Mouse (Mus musculus) kidney, embryonic 16.5 days (tissue): ENCODE measurements at regions not wholly inside any gene's neighbourhood (a gene's known extent, or its start where the extent isn't known, plus 50 kb on each side); places are given as distances from the start of the nearest gene placed in this dataset.
A peak's percentile ranks its signal among the peaks of the same experiment; 100 is the strongest.

Source experiments
- ATAC-seq: fragments of 200-750 bp; cut with Nextera tagmentation; 2 replicates; pipeline ENCODE4 v1.8.0; 2017; ENCODE audit warnings: moderate TSS enrichment; ENCODE audit not compliant: low FRiP score, low TSS enrichment
- H3K27ac ChIP-seq: fragments of 300-500 bp; sonication (generic); 2 replicates; pipeline ENCODE4 v1.5.1; 2014; ENCODE audit warnings: low read length
- H3K27me3 ChIP-seq: fragments of 300-500 bp; sonication (generic); 2 replicates; pipeline ENCODE4 v1.6.1; 2014; ENCODE audit warnings: low read length, control low read depth, mixed read lengths; ENCODE audit not compliant: insufficient read depth
- H3K36me3 ChIP-seq: fragments of 300-500 bp; sonication (generic); 2 replicates; pipeline ENCODE4 v1.6.1; 2014; ENCODE audit warnings: low read length, control low read depth, mixed read lengths; ENCODE audit not compliant: insufficient read depth
- H3K4me1 ChIP-seq: fragments of 300-500 bp; sonication (generic); 2 replicates; pipeline ENCODE4 v1.6.1; 2014; ENCODE audit warnings: low read length, control low read depth, mixed read lengths; ENCODE audit not compliant: insufficient read depth
- H3K4me2 ChIP-seq: fragments of 300-500 bp; sonication (generic); replicated peaks from 2 replicates; pipeline ENCODE4 v1.6.1; 2014; ENCODE audit warnings: low read depth, low read length
- H3K4me3 ChIP-seq: fragments of 300-500 bp; sonication (generic); 2 replicates; pipeline ENCODE4 v1.5.1; 2014; ENCODE audit warnings: mild to moderate bottlenecking, low read length
- H3K9ac ChIP-seq: fragments of 300-500 bp; sonication (generic); replicated peaks from 2 replicates; pipeline ENCODE4 v1.6.1; 2014; ENCODE audit warnings: low read length
- H3K9me3 ChIP-seq: fragments of 300-500 bp; sonication (generic); 2 replicates; pipeline ENCODE4 v1.6.1; 2016; ENCODE audit warnings: low read length, control low read depth
- WGBS: fragments of 180-500 bp; shearing (Covaris S2); extraction: QIAGEN DNeasy Blood & Tissue Kit; methylation state at CpG from one replicate; pipeline ENCODE4 v1.1.7; 2014; 5-methylcytosine and 5-hydroxymethylcytosine counted together

GRCm38 (mm10) chr7:98783954-98784353 is 51.0 kb upstream of the Wnt11 start:
- Histone ChIP-seq H3K36me3 (no peaks in the 10 kb centered on the region), H3K4me3 (no peak overlapping the region), H3K9ac (no peak overlapping the region; the same call in 1 of the 2 replicates), H3K27ac (peak overlapping the region; percentile 87), H3K27me3 (no peaks in the 10 kb centered on the region), H3K4me2 (0 out of 2 replicates have a peak overlapping the region, but pooled peaks have one; percentile 13), H3K4me1 (peaks cover 25% of the 10 kb centered on the region), H3K9me3 (no peaks in the 10 kb centered on the region)
- 23% methylated on average over 7 of the region's 7 CpGs for WGBS
- peak; percentile 73 for ATAC-seq

GRCm38 (mm10) chr7:98784369-98784931 is 50.5 kb upstream of the Wnt11 start:
- Histone ChIP-seq H3K9ac (peak overlapping the region; percentile 37), H3K4me1 (peaks cover 25% of the 10 kb centered on the region), H3K36me3 (no peaks in the 10 kb centered on the region), H3K4me3 (no peak overlapping the region), H3K4me2 (0 out of 2 replicates have a peak overlapping the region, but pooled peaks have one; percentile 13), H3K27ac (peak overlapping the region; percentile 87), H3K9me3 (no peaks in the 10 kb centered on the region), H3K27me3 (no peaks in the 10 kb centered on the region)
- ATAC-seq: peak; percentile 33
- WGBS: 32% methylated on average over 15 of the region's 15 CpGs
